ENCODE assay signal across 8 mouse cellular contexts in the genomic region with DNA sequence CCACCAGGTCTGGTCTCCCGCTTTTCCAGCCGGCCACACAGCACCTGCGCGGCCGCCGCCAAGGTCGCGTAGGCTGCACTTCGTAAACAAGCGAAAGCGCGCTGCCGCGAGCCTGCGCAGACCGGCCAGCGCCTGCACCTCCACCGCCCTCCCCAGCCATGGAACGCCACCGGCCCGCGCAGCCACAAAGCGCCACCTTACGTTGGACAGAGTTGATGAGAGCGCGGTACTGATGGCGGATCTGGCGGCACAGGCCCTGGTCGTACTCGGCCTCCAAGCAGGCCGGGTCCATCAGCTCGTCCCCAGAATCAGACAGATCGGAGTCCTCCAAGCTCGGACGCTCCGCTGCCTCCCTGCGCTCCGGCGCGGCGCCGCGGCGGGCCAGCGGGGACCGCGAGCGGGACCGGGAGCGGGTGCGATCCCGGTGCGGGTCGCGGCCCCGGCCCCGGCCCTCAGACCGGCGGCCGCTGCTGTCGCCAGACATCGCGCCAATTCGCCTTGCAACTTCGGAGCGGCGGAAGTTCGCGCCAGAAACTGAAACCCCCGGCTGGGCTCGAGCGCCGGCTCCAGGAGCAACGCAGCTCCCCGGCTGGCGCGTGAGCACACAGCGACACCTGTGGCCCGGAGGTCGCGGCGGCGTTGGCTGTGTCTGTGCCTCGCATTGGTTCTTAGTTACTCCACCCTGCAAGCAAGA. TPM values are rescaled to one million over a fixed set of nuclear protein-coding genes. Genes with fewer than 3 reads are reported as not detected.
A peak's percentile ranks its signal among the peaks of the same experiment; 100 is the strongest.
DNase-seq lines count a peak whose midpoint lies in the region; ATAC-seq and TF ChIP-seq lines count a peak whose summit lies in the region.

No protein-coding gene starts in this region.

- dilution Hi-C loops in CH12.LX (cut with MboI; ENCODE audit: extremely low pct_ligation_motif_present, extremely low pct_unique_long_range_greater_than_20kb, low sequenced_read_pairs): no loop called here

- peaks cover 34% of the 10 kb centered on the region for H3K79me2 ChIP-seq in CH12.LX (replicated peaks; ENCODE audit: control insufficient read depth, extremely low read depth, insufficient read depth, poor library complexity, severe bottlenecking)

- TF ChIP-seq CTCF in CH12.LX (conservative IDR thresholded peaks at IDR 0.05 in 1 of 2, IDR thresholded peaks at IDR 0.05 in 1 of 2; ENCODE audit: low read depth in 2 of 2, low read length in 2 of 2): peak; percentile 12 to 88; a peak in 2 of 4 replicates

- peaks cover 16% of the 10 kb centered on the region for H3K27me3 ChIP-seq in CH12.LX (replicated peaks)
- no peaks in the 10 kb centered on the region for H3K27me3 ChIP-seq in forebrain, embryonic 11.5 days (ENCODE audit: control insufficient read depth, insufficient read depth, low read length)
- no peaks in the 10 kb centered on the region for H3K27me3 ChIP-seq in heart, embryonic 16.5 days (ENCODE audit: control insufficient read depth, insufficient read depth, low read length)
- 0 out of 2 replicates have a peak, but pooled peaks cover under 1% of the 10 kb centered on the region for H3K27me3 ChIP-seq in liver, embryonic 15.5 days
- no peaks in the 10 kb centered on the region for H3K27me3 ChIP-seq in neural tube, embryonic 12.5 days (replicated peaks)

- H3K27ac ChIP-seq in CH12.LX (ENCODE audit: insufficient read depth, low read depth): peak overlapping the region; percentile 95
- H3K27ac ChIP-seq in forebrain, embryonic 11.5 days (ENCODE audit: low read depth, low read length): peak overlapping the region; percentile 98
- peak overlapping the region; percentile 100 for H3K27ac ChIP-seq in heart, embryonic 16.5 days (ENCODE audit: low read length)
- H3K27ac ChIP-seq in liver, embryonic 15.5 days (replicated peaks): peak overlapping the region; percentile 99
- peak overlapping the region; percentile 97 for H3K27ac ChIP-seq in neural tube, embryonic 12.5 days

- WGBS in forebrain, embryonic 11.5 days: under 1% methylated on average over 84 of the region's 84 CpGs
- WGBS in heart, embryonic 16.5 days: under 1% methylated on average over 84 of the region's 84 CpGs
- under 1% methylated on average over 84 of the region's 84 CpGs for WGBS in liver, embryonic 15.5 days (ENCODE audit: insufficient replicate concordance)
- WGBS in neural tube, embryonic 12.5 days: under 1% methylated on average over 84 of the region's 84 CpGs

- in situ Hi-C loops in CH12.LX (cut with MboI; ENCODE audit: low pct_ligation_motif_present, low pct_unique_long_range_greater_than_20kb, low sequenced_read_pairs): no loop called here

- ATAC-seq in forebrain, embryonic 11.5 days (replicated peaks; ENCODE audit: low FRiP score): peak; percentile 95
- peak; percentile 94 for ATAC-seq in heart, embryonic 16.5 days (replicated peaks; ENCODE audit: extremely low read depth, insufficient read depth, low FRiP score)
- peak; percentile 96 for ATAC-seq in liver, embryonic 15.5 days (ENCODE audit: insufficient read depth)
- ATAC-seq in neural tube, embryonic 12.5 days (ENCODE audit: low FRiP score, low read depth): peak; percentile 97

- peaks cover 12% of the 10 kb centered on the region for H3K9me3 ChIP-seq in CH12.LX (replicated peaks; ENCODE audit: low read length)
- no peaks in the 10 kb centered on the region for H3K9me3 ChIP-seq in forebrain, embryonic 11.5 days (ENCODE audit: control insufficient read depth, low read length)
- H3K9me3 ChIP-seq in heart, embryonic 16.5 days (replicated peaks; ENCODE audit: control insufficient read depth, low read length): no peaks in the 10 kb centered on the region
- no peaks in the 10 kb centered on the region for H3K9me3 ChIP-seq in liver, embryonic 15.5 days (replicated peaks)
- no peaks in the 10 kb centered on the region for H3K9me3 ChIP-seq in neural tube, embryonic 12.5 days

- peak overlapping the region; percentile 70 for H3K4me2 ChIP-seq in CH12.LX (ENCODE audit: insufficient read depth, low read depth, poor library complexity, severe bottlenecking)
- H3K4me2 ChIP-seq in forebrain, embryonic 11.5 days (ENCODE audit: low read depth, low read length, severe bottlenecking): peak overlapping the region; percentile 54
- H3K4me2 ChIP-seq in heart, embryonic 16.5 days (ENCODE audit: low read depth, low read length): peak overlapping the region; percentile 81
- H3K4me2 ChIP-seq in liver, embryonic 15.5 days: peak overlapping the region; percentile 76
- peak overlapping the region; percentile 83 for H3K4me2 ChIP-seq in neural tube, embryonic 12.5 days (replicated peaks)

- TF ChIP-seq EP300 in CH12.LX (IDR thresholded peaks at IDR 0.05; ENCODE audit: low read length): no peak

- H3K4me3 ChIP-seq in CH12.LX (replicated peaks in 1 of 3; ENCODE audit: low read depth in 2 of 3, low read length in 2 of 3, poor library complexity in 1 of 3): peak overlapping the region; percentile 79 to 90 (median 84)
- peak overlapping the region; percentile 77 for H3K4me3 ChIP-seq in forebrain, embryonic 11.5 days (ENCODE audit: low read depth, low read length)
- H3K4me3 ChIP-seq in heart, embryonic 16.5 days (ENCODE audit: low read length): peak overlapping the region; percentile 97
- H3K4me3 ChIP-seq in liver, embryonic 15.5 days (replicated peaks): peak overlapping the region; percentile 97
- H3K4me3 ChIP-seq in neural tube, embryonic 12.5 days: peak overlapping the region; percentile 83

- H3K36me3 ChIP-seq in CH12.LX (replicated peaks in 1 of 2; ENCODE audit: control insufficient read depth in 1 of 2, insufficient read depth in 1 of 2, low read length in 1 of 2): peaks cover 18 to 34% of the 10 kb centered on the region in 2 experiments
- peaks cover 10% of the 10 kb centered on the region for H3K36me3 ChIP-seq in forebrain, embryonic 11.5 days (ENCODE audit: control insufficient read depth, insufficient read depth, low read length)
- peaks cover 18% of the 10 kb centered on the region for H3K36me3 ChIP-seq in heart, embryonic 16.5 days (ENCODE audit: control insufficient read depth, insufficient read depth)
- H3K36me3 ChIP-seq in liver, embryonic 15.5 days (replicated peaks): peaks cover 37% of the 10 kb centered on the region
- H3K36me3 ChIP-seq in neural tube, embryonic 12.5 days: peaks cover 27% of the 10 kb centered on the region

- DNase-seq in CH12.LX (ENCODE audit: extremely low read depth): peak; percentile 87
- peak; percentile 84 for DNase-seq in c-Kit-positive CD71-positive TER-119-negative erythroid progenitor cells, embryonic 14.5 days (ENCODE audit: low read depth)
- DNase-seq in forebrain, embryonic 11.5 days (ENCODE audit: low spot score): peak; percentile 97
- peak; percentile 93 to 96 for DNase-seq in kidney, postnatal 36 days
- DNase-seq in telencephalon, adult 2 months (ENCODE audit: low read depth, low spot score): peak; percentile 88

- peaks cover 10 to 21% of the 10 kb centered on the region in 2 experiments; a peak in 3 of 4 replicates for H3K4me1 ChIP-seq in CH12.LX (ENCODE audit: control insufficient read depth in 1 of 2, insufficient read depth in 2 of 2)
- peaks cover 4% of the 10 kb centered on the region; the same call in 1 of the 2 replicates for H3K4me1 ChIP-seq in forebrain, embryonic 11.5 days (replicated peaks; ENCODE audit: control insufficient read depth, insufficient read depth, low read length)
- H3K4me1 ChIP-seq in heart, embryonic 16.5 days (ENCODE audit: control insufficient read depth, insufficient read depth, low read length): peaks cover 14% of the 10 kb centered on the region
- H3K4me1 ChIP-seq in liver, embryonic 15.5 days (replicated peaks): peaks cover 31% of the 10 kb centered on the region
- H3K4me1 ChIP-seq in neural tube, embryonic 12.5 days: peaks cover 11% of the 10 kb centered on the region

- peak overlapping the region; percentile 90 for H3K9ac ChIP-seq in CH12.LX (ENCODE audit: insufficient read depth, low read depth)
- H3K9ac ChIP-seq in forebrain, embryonic 11.5 days (ENCODE audit: low read length): peak overlapping the region; percentile 95
- H3K9ac ChIP-seq in heart, embryonic 16.5 days (ENCODE audit: low read length): peak overlapping the region; percentile 99
- H3K9ac ChIP-seq in liver, embryonic 15.5 days: peak overlapping the region; percentile 93
- peak overlapping the region; percentile 89 for H3K9ac ChIP-seq in neural tube, embryonic 12.5 days

- no peak for TF ChIP-seq RAD21 in CH12.LX (IDR thresholded peaks at IDR 0.05; ENCODE audit: low read depth, low read length)

- TF ChIP-seq POLR2A in CH12.LX (IDR thresholded peaks at IDR 0.05; ENCODE audit: low read depth, low read length): peak; percentile 76

TF ChIP-seq in CH12.LX, 34 proteins besides CTCF, POLR2A, EP300 and RAD21 (continues in another document):
- no peak for TF ChIP-seq ETS1 (conservative IDR thresholded peaks at IDR 0.05; ENCODE audit: low read depth, low read length)
- TF ChIP-seq TBP (conservative IDR thresholded peaks at IDR 0.05; ENCODE audit: low read depth, low read length): 0 out of 2 replicates have a peak, but pooled peaks have one; percentile 55

RNA-seq across cellular contexts. Expression of a gene that starts 26.0 kb away (rescaled TPM):
- 67.6 and 81.5 TPM in 2 replicates for total RNA-seq in CH12.LX (2012; rRNA removed)
- total RNA-seq in CH12.LX (2014; rRNA removed): 208 and 255 TPM in 2 replicates
- polyA plus RNA-seq in CH12.LX (2012; ENCODE audit: insufficient read length, low read depth): 97.9 and 98.4 TPM in 2 replicates
- 211 and 215 TPM in 2 replicates for polyA plus RNA-seq in forebrain, embryonic 11.5 days (2014; fragmentation: Nextera tagmentation; extraction: Ambion mirVana)
- 123 and 132 TPM in 2 replicates for polyA plus RNA-seq in heart, embryonic 16.5 days (2015; fragmentation: Nextera tagmentation; extraction: Ambion mirVana)
- polyA plus RNA-seq in liver, embryonic 15.5 days (2015; fragmentation: Nextera tagmentation; extraction: Ambion mirVana): 83.9 and 90.7 TPM in 2 replicates
- 138 and 143 TPM in 2 replicates for polyA plus RNA-seq in neural tube, embryonic 12.5 days (2016; fragmentation: Nextera tagmentation; extraction: Ambion mirVana)

RNA-seq across cellular contexts. Expression of a gene that starts 26.8 kb away (rescaled TPM):
- total RNA-seq in CH12.LX (2012; rRNA removed) (11.3 and 12.2 TPM in 2 replicates), CH12.LX (2014; rRNA removed) (14.3 and 15.5 TPM in 2 replicates)
- polyA plus RNA-seq in CH12.LX (2012; ENCODE audit: insufficient read length, low read depth): 14.8 and 15.4 TPM in 2 replicates
- 57.5 and 59.7 TPM in 2 replicates for polyA plus RNA-seq in forebrain, embryonic 11.5 days (2014; fragmentation: Nextera tagmentation; extraction: Ambion mirVana)
- 49.3 and 50.8 TPM in 2 replicates for polyA plus RNA-seq in heart, embryonic 16.5 days (2015; fragmentation: Nextera tagmentation; extraction: Ambion mirVana)
- polyA plus RNA-seq in liver, embryonic 15.5 days (2015; fragmentation: Nextera tagmentation; extraction: Ambion mirVana): 18.8 and 24.1 TPM in 2 replicates
- 62.7 and 71.6 TPM in 2 replicates for polyA plus RNA-seq in neural tube, embryonic 12.5 days (2016; fragmentation: Nextera tagmentation; extraction: Ambion mirVana)

RNA-seq across cellular contexts. Expression of a gene that starts 30.3 kb away (rescaled TPM):
- total RNA-seq in CH12.LX (2012; rRNA removed): 0.13 and 0.17 TPM in 2 replicates
- not detected in 2 replicates for total RNA-seq in CH12.LX (2014; rRNA removed)
- 0.14 and 0.41 TPM in 2 replicates for polyA plus RNA-seq in CH12.LX (2012; ENCODE audit: insufficient read length, low read depth)
- polyA plus RNA-seq in forebrain, embryonic 11.5 days (2014; fragmentation: Nextera tagmentation; extraction: Ambion mirVana): 47.4 and 50.8 TPM in 2 replicates
- 45.0 and 47.0 TPM in 2 replicates for polyA plus RNA-seq in heart, embryonic 16.5 days (2015; fragmentation: Nextera tagmentation; extraction: Ambion mirVana)
- 2.6 and 3.0 TPM in 2 replicates for polyA plus RNA-seq in liver, embryonic 15.5 days (2015; fragmentation: Nextera tagmentation; extraction: Ambion mirVana)
- 74.3 and 85.5 TPM in 2 replicates for polyA plus RNA-seq in neural tube, embryonic 12.5 days (2016; fragmentation: Nextera tagmentation; extraction: Ambion mirVana)

Comparison
In these comparisons a context has a peak if more than half of its experiments do, and no peak if none do; other contexts are left out.
1. Peak in every context shown above with its lines: DNase-seq, ATAC-seq, H3K4me3 ChIP-seq and H3K27ac ChIP-seq.
2. RNA of a gene that starts 30.3 kb away (polyA plus RNA-seq): 74.3 to 85.5 TPM in neural tube, embryonic 12.5 days, 47.4 to 50.8 TPM in forebrain, embryonic 11.5 days and 45.0 to 47.0 TPM in heart, embryonic 16.5 days; 2.6 to 3.0 TPM in liver, embryonic 15.5 days and 0.14 to 0.41 TPM in CH12.LX; every median in the first group is over 10 times any median in the second.